Mouse (Mus musculus) embryonic facial prominence, embryonic 11.5 days (tissue): Measurements from ENCODE around the gene Myadml2. TPM values are rescaled to one million over a fixed set of nuclear protein-coding genes. Genes with fewer than 3 reads are reported as not detected.
A peak's percentile ranks its signal among the peaks of the same experiment; 100 is the strongest.
"Not testable (repeated sequence)": the region's sequence is repeated elsewhere in the genome, so short reads cannot be mapped to it uniquely, and the experiment has no call there.

Experiments
- ATAC-seq: fragments of 200-750 bp; cut with Nextera tagmentation; replicated peaks from 2 replicates; pipeline ENCODE4 v1.8.0; 2017; ENCODE audit warnings: low read depth; ENCODE audit not compliant: insufficient number of reproducible peaks, low FRiP score, low TSS enrichment
- DNase-seq: peaks from one replicate; pipeline ENCODE4 v3.0.0-alpha.2; 2015; ENCODE audit warnings: low spot score
- H3K27ac ChIP-seq: fragments of 300-500 bp; sonication (generic); replicated peaks from 2 replicates; pipeline ENCODE4 v1.5.1; 2014; ENCODE audit warnings: mild to moderate bottlenecking, low read depth, low read length, control low read depth
- H3K27me3 ChIP-seq: fragments of 300-500 bp; sonication (generic); 2 replicates; pipeline ENCODE4 v1.6.1; 2014; ENCODE audit warnings: mild to moderate bottlenecking, low read length, moderate library complexity, mixed read lengths; ENCODE audit not compliant: control insufficient read depth, insufficient read depth
- H3K36me3 ChIP-seq: fragments of 300-500 bp; sonication (generic); replicated peaks from 2 replicates; pipeline ENCODE4 v1.6.1; 2014; ENCODE audit warnings: low read depth, mild to moderate bottlenecking, low read length, moderate library complexity, mixed read lengths; ENCODE audit not compliant: control insufficient read depth, insufficient read depth
- H3K4me1 ChIP-seq: fragments of 300-500 bp; sonication (generic); 2 replicates; pipeline ENCODE4 v1.6.1; 2014; ENCODE audit warnings: low read length, mixed read lengths; ENCODE audit not compliant: control insufficient read depth, insufficient read depth
- H3K4me2 ChIP-seq: fragments of 300-500 bp; sonication (generic); 2 replicates; pipeline ENCODE4 v1.6.1; 2014; ENCODE audit warnings: low read depth, mild to moderate bottlenecking, control low read depth, low read length, moderate library complexity
- H3K4me3 ChIP-seq: fragments of 300-500 bp; sonication (generic); 2 replicates; pipeline ENCODE4 v1.5.1; 2014; ENCODE audit warnings: low read depth, low read length, control low read depth
- H3K9ac ChIP-seq: fragments of 300-500 bp; sonication (generic); replicated peaks from 2 replicates; pipeline ENCODE4 v1.6.1; 2014; ENCODE audit warnings: mild to moderate bottlenecking, control low read depth, low read length
- H3K9me3 ChIP-seq: fragments of 300-500 bp; sonication (generic); replicated peaks from 2 replicates; pipeline ENCODE4 v1.6.1; 2016; ENCODE audit warnings: mild to moderate bottlenecking, low read length, inconsistent platforms, mixed read lengths; ENCODE audit not compliant: control insufficient read depth
- WGBS: fragments of 180-500 bp; shearing (Covaris S2); extraction: QIAGEN DNeasy Blood & Tissue Kit; methylation state at CpG from one replicate; pipeline ENCODE4 v1.1.7; 2014; 5-methylcytosine and 5-hydroxymethylcytosine counted together
- polyA plus RNA-seq: library from polyadenylated mRNA; unstranded; fragments of >200 nt; fragmentation: Nextera tagmentation; extraction: Ambion mirVana; gene quantifications from 2 replicates; pipeline ENCODE4 v1.2.1, GENCODE M21; 2014

Gene Myadml2
- polyA plus RNA-seq, 1 experiment from 2014 or later = not detected

DNA sequence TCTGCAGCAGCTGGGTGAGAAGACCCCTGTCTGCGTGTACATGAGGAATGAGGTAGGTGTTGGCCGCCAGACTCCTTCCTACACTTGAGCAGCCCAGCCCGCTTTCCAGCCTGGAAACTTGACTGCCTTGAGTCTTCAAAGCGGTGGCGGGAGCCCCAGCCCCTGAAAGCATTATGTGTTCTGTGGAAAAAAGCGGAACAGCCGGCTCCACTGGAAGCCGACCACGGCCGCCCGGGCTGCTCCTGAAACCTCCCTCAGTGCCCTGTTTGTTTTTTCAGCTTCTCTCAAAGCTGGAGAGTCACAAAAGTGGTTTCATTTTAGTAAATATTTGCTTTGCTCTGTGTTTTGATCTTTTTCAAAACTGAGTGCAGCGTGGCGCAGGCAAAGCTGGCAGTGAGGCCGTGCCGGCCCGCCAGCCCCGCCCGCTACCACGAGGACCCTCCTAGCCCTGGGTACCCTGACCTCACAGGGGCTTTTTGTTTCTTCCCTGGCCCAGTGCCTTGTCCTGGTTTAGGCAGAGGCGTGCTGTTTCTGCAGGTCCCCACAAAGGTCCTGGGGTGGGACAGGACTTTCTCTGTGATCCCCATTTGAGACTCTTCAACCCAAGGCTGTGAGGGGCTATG is 38.8 kb upstream of the Myadml2 start:
- no peak overlapping the region for H3K27ac ChIP-seq

GRCm38 (mm10) chr11:120684660-120685059 is 36.7 kb upstream of the Myadml2 start:
- DNase-seq = no peak
- H3K4me2 ChIP-seq = no peak overlapping the region
- H3K27me3 ChIP-seq = no peaks in the 10 kb centered on the region
- no peaks in the 10 kb centered on the region for H3K4me1 ChIP-seq
- no peak overlapping the region for H3K4me3 ChIP-seq
- H3K9ac ChIP-seq = no peak overlapping the region
- H3K9me3 ChIP-seq = no peaks in the 10 kb centered on the region
- H3K27ac ChIP-seq = no peak overlapping the region
- H3K36me3 ChIP-seq = no peaks in the 10 kb centered on the region; the same call in 1 of the 2 replicates
- no peak for ATAC-seq
- 86% methylated on average over 2 of the region's 2 CpGs for WGBS

More for the DNA sequence above, 38.8 kb upstream of the Myadml2 start:
- no peaks in the 10 kb centered on the region for H3K27me3 ChIP-seq
- H3K36me3 ChIP-seq = no peaks in the 10 kb centered on the region; the same call in 1 of the 2 replicates
- H3K9me3 ChIP-seq = no peaks in the 10 kb centered on the region
- WGBS = 72% methylated on average over 20 of the region's 20 CpGs
- DNase-seq (no peak), ATAC-seq (no peak)
- no peaks in the 10 kb centered on the region for H3K4me1 ChIP-seq
- no peak overlapping the region for H3K9ac ChIP-seq
- H3K4me3 ChIP-seq = no peak overlapping the region
- H3K4me2 ChIP-seq = no peak overlapping the region

DNA sequence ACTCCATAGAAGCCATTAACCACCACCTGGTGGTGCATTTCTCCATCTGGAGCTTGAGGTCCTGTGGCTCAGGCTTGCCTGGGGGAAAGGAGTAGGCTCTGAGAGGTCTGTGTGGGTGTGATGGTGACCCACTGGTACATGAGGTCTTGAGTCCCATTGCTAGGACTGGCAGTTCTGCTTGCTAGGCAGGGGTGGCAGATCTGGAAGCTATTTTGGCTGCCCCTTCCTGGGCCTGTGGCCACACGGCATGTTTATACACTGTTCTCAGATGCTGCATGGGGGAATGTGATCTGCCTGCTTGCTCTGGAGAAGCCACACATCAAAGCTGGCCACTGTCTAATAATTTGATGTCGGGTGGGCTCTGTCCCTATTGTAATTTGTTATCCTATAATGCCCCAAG is 36.1 kb upstream of the Myadml2 start:
- Histone ChIP-seq H3K27me3 (no peaks in the 10 kb centered on the region), H3K4me1 (no peaks in the 10 kb centered on the region), H3K4me2 (no peak overlapping the region), H3K4me3 (no peak overlapping the region), H3K27ac (no peak overlapping the region), H3K36me3 (no peaks in the 10 kb centered on the region; the same call in 1 of the 2 replicates), H3K9ac (no peak overlapping the region), H3K9me3 (no peaks in the 10 kb centered on the region)
- 70% methylated on average over 2 of the region's 2 CpGs for WGBS
- DNase-seq = no peak
- no peak for ATAC-seq

- ATAC-seq = no peak
Measured at GRCm38 (mm10) chr11:120683536-120683935, 35.6 kb upstream of the Myadml2 start.

GRCm38 (mm10) chr11:120682683-120683082 is 34.7 kb upstream of the Myadml2 start:
- H3K9ac ChIP-seq = no peak overlapping the region
- no peak for ATAC-seq
- WGBS = 95% methylated on average over 5 of the region's 5 CpGs

More at GRCm38 (mm10) chr11:120683536-120683935, 35.6 kb upstream of the Myadml2 start:
- H3K27ac ChIP-seq = no peak overlapping the region
- DNase-seq = no peak
- no peaks in the 10 kb centered on the region for H3K27me3 ChIP-seq
- H3K9ac ChIP-seq = no peak overlapping the region
- 97% methylated on average over 3 of the region's 3 CpGs for WGBS
- H3K36me3 ChIP-seq = no peaks in the 10 kb centered on the region
- H3K9me3 ChIP-seq = no peaks in the 10 kb centered on the region
- no peak overlapping the region for H3K4me2 ChIP-seq
- H3K4me3 ChIP-seq = no peak overlapping the region
- no peaks in the 10 kb centered on the region for H3K4me1 ChIP-seq

DNA sequence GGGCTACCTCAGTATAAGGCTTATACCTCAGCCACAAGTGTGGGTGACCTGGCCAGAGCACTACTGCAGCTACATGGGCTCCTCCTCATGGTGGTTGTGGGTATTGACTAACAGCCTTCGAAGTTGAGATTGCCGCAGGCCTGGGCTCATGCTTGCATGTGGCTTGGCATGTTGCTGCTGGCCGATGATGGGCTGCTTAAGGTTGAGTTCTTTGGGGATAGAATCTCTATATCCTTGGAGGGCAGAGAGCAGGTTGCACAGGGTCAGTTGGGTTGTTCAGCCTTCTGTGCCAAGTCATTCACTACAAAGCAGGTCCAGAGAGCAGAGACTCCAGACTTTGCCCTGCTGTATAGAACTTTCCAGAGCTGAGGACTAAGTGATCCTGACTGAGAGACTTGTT is 32.0 kb upstream of the Myadml2 start:
- Histone ChIP-seq H3K4me3 (no peak overlapping the region), H3K27ac (no peak overlapping the region), H3K4me1 (no peaks in the 10 kb centered on the region), H3K36me3 (no peaks in the 10 kb centered on the region), H3K4me2 (no peak overlapping the region), H3K9me3 (no peaks in the 10 kb centered on the region), H3K9ac (no peak overlapping the region), H3K27me3 (no peaks in the 10 kb centered on the region)
- 77% methylated on average over 3 of the region's 3 CpGs for WGBS
- ATAC-seq (no peak), DNase-seq (peak; percentile 10)

More at GRCm38 (mm10) chr11:120682683-120683082, 34.7 kb upstream of the Myadml2 start:
- H3K4me2 ChIP-seq = no peak overlapping the region
- H3K36me3 ChIP-seq = no peaks in the 10 kb centered on the region
- no peak overlapping the region for H3K27ac ChIP-seq
- H3K9me3 ChIP-seq = no peaks in the 10 kb centered on the region
- no peaks in the 10 kb centered on the region for H3K4me1 ChIP-seq
- no peaks in the 10 kb centered on the region for H3K27me3 ChIP-seq
- DNase-seq = no peak
- H3K4me3 ChIP-seq = no peak overlapping the region

- H3K4me2 ChIP-seq = no peak overlapping the region
- H3K27ac ChIP-seq = no peak overlapping the region
- ATAC-seq (no peak), DNase-seq (no peak)
- no peaks in the 10 kb centered on the region for H3K27me3 ChIP-seq
- H3K36me3 ChIP-seq = no peaks in the 10 kb centered on the region
- no peak overlapping the region for H3K4me3 ChIP-seq
- no peaks in the 10 kb centered on the region for H3K9me3 ChIP-seq
- no peak overlapping the region for H3K9ac ChIP-seq
- no peaks in the 10 kb centered on the region for H3K4me1 ChIP-seq
- 93% methylated on average over 4 of the region's 4 CpGs for WGBS
Measured at GRCm38 (mm10) chr11:120676951-120677350, 29.0 kb upstream of the Myadml2 start.

DNA sequence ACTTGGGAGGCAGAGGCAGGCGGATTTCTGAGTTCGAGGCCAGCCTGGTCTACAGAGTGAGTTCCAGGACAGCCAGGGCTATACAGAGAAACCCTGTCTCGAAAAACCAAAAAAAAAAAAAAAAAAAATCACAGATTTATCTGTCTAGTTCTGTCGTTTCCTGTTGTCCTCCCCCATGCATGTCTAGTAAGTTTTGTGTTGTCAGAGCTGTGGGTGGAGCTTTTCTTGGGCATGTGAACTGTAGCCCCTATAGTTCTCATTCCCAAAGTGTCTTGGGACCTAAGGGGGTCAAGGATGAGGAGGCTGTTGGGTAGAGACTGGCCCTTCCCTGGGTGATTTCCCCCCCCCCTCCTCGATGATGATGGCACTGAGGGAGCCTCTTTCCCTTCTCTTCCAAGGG is 27.9 kb upstream of the Myadml2 start:
- not testable (repeated sequence) for H3K36me3 ChIP-seq, H3K4me2 ChIP-seq, ATAC-seq, H3K4me3 ChIP-seq, H3K9ac ChIP-seq, H3K4me1 ChIP-seq, H3K27me3 ChIP-seq, H3K27ac ChIP-seq, H3K9me3 ChIP-seq, DNase-seq
- 96% methylated on average over 4 of the region's 5 CpGs for WGBS
